ENCODE assay signal across 9 mouse cellular contexts in the genomic region with DNA sequence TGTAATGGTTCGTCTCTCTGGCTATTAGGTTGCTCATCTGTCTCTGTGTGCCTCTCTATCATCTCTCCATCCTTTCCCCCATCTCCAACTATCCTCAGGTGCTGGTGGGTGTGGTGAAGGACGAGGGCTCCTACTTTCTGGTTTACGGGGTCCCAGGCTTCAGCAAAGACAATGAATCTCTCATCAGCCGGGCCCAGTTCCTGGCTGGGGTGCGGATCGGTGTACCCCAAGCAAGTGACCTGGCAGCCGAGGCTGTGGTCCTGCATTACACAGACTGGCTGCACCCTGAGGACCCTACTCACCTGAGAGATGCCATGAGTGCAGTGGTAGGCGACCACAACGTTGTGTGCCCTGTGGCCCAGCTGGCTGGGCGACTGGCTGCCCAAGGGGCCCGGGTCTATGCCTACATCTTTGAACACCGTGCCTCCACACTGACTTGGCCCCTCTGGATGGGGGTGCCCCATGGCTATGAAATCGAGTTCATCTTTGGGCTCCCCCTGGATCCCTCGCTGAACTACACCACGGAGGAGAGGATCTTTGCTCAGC. TPM values are rescaled to one million over a fixed set of nuclear protein-coding genes. Genes with fewer than 3 reads are reported as not detected.
DNase-seq lines count a peak whose midpoint lies in the region; ATAC-seq lines count a peak whose summit lies in the region.
"Had no signal": no experiment of that assay in that cellular context is flagged by ENCODE, and none has a peak within 500 bp of the region (broad histone marks: within the 10 kb centered on the region; RNA-seq: fewer than 3 reads in every experiment).

No protein-coding gene starts in this region.

- WGBS in heart, embryonic 12.5 days = 71% methylated on average over 15 of the region's 15 CpGs
- WGBS in liver, embryonic 15.5 days (ENCODE audit: insufficient replicate concordance) = 66% methylated on average over 15 of the region's 15 CpGs

- peaks cover 45% of the 10 kb centered on the region for H3K27me3 ChIP-seq in heart, embryonic 12.5 days (replicated peaks)
- H3K27me3 ChIP-seq in megakaryocyte, embryonic 14.5 days (replicated peaks) = no peaks in the 10 kb centered on the region
- H3K27me3 ChIP-seq in liver, embryonic 15.5 days = peaks cover 41% of the 10 kb centered on the region

- H3K4me3 ChIP-seq in heart, embryonic 12.5 days = no peak overlapping the region
- peak overlapping the region; percentile 95 for H3K4me3 ChIP-seq in megakaryocyte, embryonic 14.5 days (replicated peaks)
- peak overlapping the region; percentile 83 for H3K4me3 ChIP-seq in liver, embryonic 15.5 days (replicated peaks)

- peak overlapping the region; percentile 86 for H3K4me2 ChIP-seq in heart, embryonic 12.5 days
- peak overlapping the region; percentile 100 for H3K4me2 ChIP-seq in liver, embryonic 15.5 days

- H3K9me3 ChIP-seq in heart, embryonic 12.5 days (replicated peaks) = no peaks in the 10 kb centered on the region
- H3K9me3 ChIP-seq in megakaryocyte, embryonic 14.5 days = no peaks in the 10 kb centered on the region
- H3K9me3 ChIP-seq in liver, embryonic 15.5 days (replicated peaks) = no peaks in the 10 kb centered on the region
- H3K9me3 ChIP-seq: heart, embryonic 15.5 days had no signal

- H3K27ac ChIP-seq in heart, embryonic 12.5 days (ENCODE audit: poor library complexity, severe bottlenecking) = no peak overlapping the region
- peak overlapping the region; percentile 100 for H3K27ac ChIP-seq in liver, embryonic 15.5 days (replicated peaks)
- H3K27ac ChIP-seq: heart, embryonic 15.5 days had no signal

- H3K4me1 ChIP-seq in heart, embryonic 12.5 days (replicated peaks) = peaks cover 56% of the 10 kb centered on the region
- H3K4me1 ChIP-seq in megakaryocyte, embryonic 14.5 days = peaks cover 95% of the 10 kb centered on the region
- H3K4me1 ChIP-seq in liver, embryonic 15.5 days (replicated peaks) = peaks cover 93% of the 10 kb centered on the region

- DNase-seq in cerebellum, adult 11-12 months = peak; percentile 64
- DNase-seq in cerebellum, postnatal 36 days = no peak
- no peak for DNase-seq in heart, postnatal 4 days
- no peak for DNase-seq in urinary bladder, postnatal 36 days (ENCODE audit: low spot score in 2 of 2)

- H3K9ac ChIP-seq in heart, embryonic 12.5 days = no peak overlapping the region
- peak overlapping the region; percentile 89 for H3K9ac ChIP-seq in liver, embryonic 15.5 days
- H3K9ac ChIP-seq: heart, embryonic 15.5 days had no signal

- ATAC-seq in heart, embryonic 12.5 days (ENCODE audit: insufficient number of reproducible peaks, low FRiP score) = no peak
- ATAC-seq in megakaryocyte, adult 5-6 weeks (ENCODE audit: poor library complexity, severe bottlenecking) = no peak
- no peak for ATAC-seq in liver, embryonic 15.5 days (ENCODE audit: insufficient read depth)

- peaks cover 16% of the 10 kb centered on the region for H3K36me3 ChIP-seq in heart, embryonic 12.5 days
- peaks cover 50% of the 10 kb centered on the region for H3K36me3 ChIP-seq in megakaryocyte, embryonic 14.5 days (replicated peaks; ENCODE audit: low read length)
- H3K36me3 ChIP-seq in liver, embryonic 15.5 days (replicated peaks) = peaks cover 24% of the 10 kb centered on the region

RNA-seq across cellular contexts. Expression of gene Ufsp1, which starts 3.0 kb away (rescaled TPM):
- 10.1 and 10.6 TPM in 2 replicates for polyA plus RNA-seq in heart, embryonic 12.5 days (2016; fragmentation: Nextera tagmentation; extraction: Ambion mirVana)
- total RNA-seq in heart, postnatal 4 days (2021) = 1 to 10 TPM; 7.5 to 8.0 TPM
- 278 and 294 TPM in 2 replicates for polyA plus RNA-seq in megakaryocyte, embryonic 14.5 days (2012; ENCODE audit: insufficient read depth, low replicate concordance)
- total RNA-seq in megakaryocyte, adult 5-6 weeks (2015) = 0.18 and 1.4 TPM in 2 replicates
- total RNA-seq in megakaryocyte, adult 5-6 weeks (2017) = 0.24 and 0.59 TPM in 2 replicates
- polyA plus RNA-seq in liver, embryonic 15.5 days (2015; fragmentation: Nextera tagmentation; extraction: Ambion mirVana) = 7.4 and 9.6 TPM in 2 replicates

RNA-seq across cellular contexts. Expression of gene Ache, which starts 4.1 kb away (rescaled TPM):
- polyA plus RNA-seq in heart, embryonic 12.5 days (2016; fragmentation: Nextera tagmentation; extraction: Ambion mirVana) = 23.5 and 28.3 TPM in 2 replicates
- 1 to 10 TPM; 3.9 to 4.3 TPM for total RNA-seq in heart, postnatal 4 days (2021)
- polyA plus RNA-seq in megakaryocyte, embryonic 14.5 days (2012; ENCODE audit: insufficient read depth, low replicate concordance) = 206 and 642 TPM in 2 replicates
- total RNA-seq in megakaryocyte, adult 5-6 weeks (2015) = 0.09 and 0.50 TPM in 2 replicates
- 0.07 and 0.08 TPM in 2 replicates for total RNA-seq in megakaryocyte, adult 5-6 weeks (2017)
- polyA plus RNA-seq in liver, embryonic 15.5 days (2015; fragmentation: Nextera tagmentation; extraction: Ambion mirVana) = 17.2 and 20.7 TPM in 2 replicates

RNA-seq across cellular contexts. Expression of gene Srrt, which starts 16.0 kb away (rescaled TPM):
- 106 and 107 TPM in 2 replicates for polyA plus RNA-seq in heart, embryonic 12.5 days (2016; fragmentation: Nextera tagmentation; extraction: Ambion mirVana)
- 100 to 1,000 TPM; 108 to 119 TPM for total RNA-seq in heart, postnatal 4 days (2021)
- 163 and 271 TPM in 2 replicates for polyA plus RNA-seq in megakaryocyte, embryonic 14.5 days (2012; ENCODE audit: insufficient read depth, low replicate concordance)
- 71.9 and 97.1 TPM in 2 replicates for total RNA-seq in megakaryocyte, adult 5-6 weeks (2015)
- 158 and 222 TPM in 2 replicates for total RNA-seq in megakaryocyte, adult 5-6 weeks (2017)
- 68.0 and 76.9 TPM in 2 replicates for polyA plus RNA-seq in liver, embryonic 15.5 days (2015; fragmentation: Nextera tagmentation; extraction: Ambion mirVana)

RNA-seq across cellular contexts. Expression of gene Trip6, which starts 22.8 kb away (rescaled TPM):
- polyA plus RNA-seq in heart, embryonic 12.5 days (2016; fragmentation: Nextera tagmentation; extraction: Ambion mirVana) = 46.3 and 47.0 TPM in 2 replicates
- total RNA-seq in heart, postnatal 4 days (2021) = 10 to 100 TPM; 32.5 to 36.0 TPM
- polyA plus RNA-seq in megakaryocyte, embryonic 14.5 days (2012; ENCODE audit: insufficient read depth, low replicate concordance) = 35.0 and 68.0 TPM in 2 replicates
- total RNA-seq in megakaryocyte, adult 5-6 weeks (2015) = 4.1 and 4.2 TPM in 2 replicates
- 2.1 and 2.9 TPM in 2 replicates for total RNA-seq in megakaryocyte, adult 5-6 weeks (2017)
- polyA plus RNA-seq in liver, embryonic 15.5 days (2015; fragmentation: Nextera tagmentation; extraction: Ambion mirVana) = 8.2 and 11.2 TPM in 2 replicates

RNA-seq across cellular contexts. Expression of gene Slc12a9, which starts 41.9 kb away (rescaled TPM):
- polyA plus RNA-seq in heart, embryonic 12.5 days (2016; fragmentation: Nextera tagmentation; extraction: Ambion mirVana) = 9.4 and 10.2 TPM in 2 replicates
- total RNA-seq in heart, postnatal 4 days (2021) = 1 to 10 TPM; 5.0 to 5.5 TPM
- 2.5 and 6.4 TPM in 2 replicates for polyA plus RNA-seq in megakaryocyte, embryonic 14.5 days (2012; ENCODE audit: insufficient read depth, low replicate concordance)
- 12.8 and 13.4 TPM in 2 replicates for total RNA-seq in megakaryocyte, adult 5-6 weeks (2015)
- total RNA-seq in megakaryocyte, adult 5-6 weeks (2017) = 20.9 and 21.6 TPM in 2 replicates
- polyA plus RNA-seq in liver, embryonic 15.5 days (2015; fragmentation: Nextera tagmentation; extraction: Ambion mirVana) = 3.2 and 3.8 TPM in 2 replicates

Comparison
In these comparisons a context has a peak if more than half of its experiments do, and no peak if none do; other contexts are left out.
1. RNA of gene Ufsp1, which starts 3.0 kb away (polyA plus RNA-seq): 278 to 294 TPM in megakaryocyte, embryonic 14.5 days; 10.1 to 10.6 TPM in heart, embryonic 12.5 days and 7.4 to 9.6 TPM in liver, embryonic 15.5 days; every median in the first group is over 10 times any median in the second.